Mouse (Mus musculus) retina, adult 2 months (tissue): ENCODE measurements around the gene Rnf5.

Experiments used
- DNase-seq: peaks from one replicate; pipeline ENCODE4 v3.0.0-alpha.2; 2012; ENCODE audit warnings: low read depth, low spot score

Rnf5 gene

DNA sequence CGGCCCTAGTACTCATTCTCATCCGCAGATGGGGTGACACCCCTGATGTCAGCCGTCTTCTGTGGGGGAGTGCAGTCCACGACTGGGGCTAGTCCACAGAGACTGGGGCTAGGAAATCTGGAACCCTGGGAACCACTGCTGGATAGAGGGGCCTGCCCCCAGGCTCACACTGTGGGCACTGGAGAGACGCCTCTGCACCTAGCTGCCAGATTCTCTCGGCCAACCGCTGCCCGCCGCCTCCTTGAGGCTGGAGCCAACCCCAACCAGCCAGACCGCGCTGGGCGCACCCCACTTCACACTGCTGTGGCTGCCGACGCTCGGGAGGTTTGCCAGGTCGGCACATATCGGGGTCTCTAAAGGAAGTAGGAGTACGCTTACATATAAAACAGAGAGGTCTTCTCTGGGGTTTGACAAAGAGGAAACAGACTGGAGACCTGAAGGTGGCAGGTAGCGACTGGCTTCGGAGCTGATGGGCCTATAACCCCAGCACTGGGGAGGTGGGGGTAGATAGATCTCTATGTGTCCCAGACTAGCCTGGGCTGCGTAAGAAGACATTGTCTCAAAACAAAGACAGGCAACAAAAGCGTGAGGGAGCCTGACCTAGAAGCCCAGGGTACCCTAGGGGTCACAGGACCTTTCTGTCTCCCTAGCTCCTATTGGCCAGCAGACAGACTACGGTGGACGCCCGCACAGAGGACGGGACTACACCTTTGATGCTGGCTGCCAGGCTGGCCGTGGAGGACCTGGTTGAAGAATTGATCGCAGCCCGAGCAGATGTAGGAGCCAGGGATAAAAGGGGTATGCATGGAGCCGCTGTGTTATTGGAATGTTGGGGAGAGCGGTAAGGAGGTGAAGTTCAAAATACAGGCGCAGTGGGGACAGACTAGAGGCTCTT is 17.4 kb downstream of the Rnf5 start:
- DNase-seq: no peak

DNA sequence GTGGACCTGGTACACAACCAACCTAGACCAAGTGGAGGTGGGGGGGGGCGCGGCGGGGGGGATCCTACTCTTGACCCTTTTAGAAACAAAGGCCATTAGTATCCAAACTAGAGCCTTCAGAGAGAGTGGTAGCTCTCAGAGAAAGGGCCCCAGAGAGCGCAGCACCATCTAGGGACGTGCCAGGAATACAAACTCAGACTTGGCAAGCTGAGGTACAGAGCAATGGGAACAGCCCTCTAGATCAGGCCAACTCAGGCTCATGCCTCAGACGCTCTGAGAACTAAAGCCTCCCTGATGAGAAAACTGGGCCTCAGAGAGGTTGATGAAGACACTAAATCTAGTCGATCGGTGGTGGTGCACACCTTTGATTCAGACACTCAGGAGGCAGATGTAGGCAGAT is 18.4 kb downstream of the Rnf5 start:
- no peak for DNase-seq

DNA sequence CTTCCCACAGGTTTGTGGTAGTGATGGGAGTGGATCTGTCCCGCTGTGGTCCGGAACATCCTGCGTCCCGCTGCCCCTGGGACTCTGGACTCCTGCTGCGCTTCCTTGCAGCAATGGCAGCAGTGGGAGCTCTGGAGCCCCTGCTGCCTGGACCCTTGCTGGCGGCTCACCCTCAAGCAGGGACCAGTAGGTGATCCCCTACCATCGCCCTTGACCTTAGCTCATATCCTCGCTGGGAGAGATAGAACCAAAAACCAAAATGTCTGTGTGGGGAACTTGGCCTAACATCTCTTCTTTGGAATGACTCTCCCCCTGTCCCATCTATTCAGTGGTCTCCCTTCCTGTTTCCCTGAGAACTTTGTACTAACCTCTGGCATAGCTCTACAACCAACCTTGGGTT is 19.7 kb downstream of the Rnf5 start:
- no peak for DNase-seq

DNA sequence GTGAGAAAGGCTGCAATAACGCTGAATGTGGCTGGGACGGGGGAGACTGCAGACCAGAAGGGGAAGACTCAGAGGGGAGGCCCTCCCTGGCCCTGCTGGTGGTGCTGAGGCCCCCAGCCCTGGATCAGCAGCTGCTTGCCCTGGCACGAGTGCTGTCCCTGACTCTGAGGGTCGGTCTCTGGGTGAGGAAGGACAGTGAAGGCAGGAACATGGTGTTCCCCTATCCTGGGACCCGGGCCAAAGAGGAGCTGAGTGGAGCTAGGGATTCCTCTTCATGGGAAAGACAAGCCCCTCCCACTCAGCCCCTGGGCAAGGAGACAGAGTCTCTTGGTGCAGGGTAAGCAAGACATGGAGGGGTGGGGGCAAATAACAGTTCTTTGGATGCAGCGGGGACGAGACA is 20.1 kb downstream of the Rnf5 start:
- DNase-seq: no peak

DNA sequence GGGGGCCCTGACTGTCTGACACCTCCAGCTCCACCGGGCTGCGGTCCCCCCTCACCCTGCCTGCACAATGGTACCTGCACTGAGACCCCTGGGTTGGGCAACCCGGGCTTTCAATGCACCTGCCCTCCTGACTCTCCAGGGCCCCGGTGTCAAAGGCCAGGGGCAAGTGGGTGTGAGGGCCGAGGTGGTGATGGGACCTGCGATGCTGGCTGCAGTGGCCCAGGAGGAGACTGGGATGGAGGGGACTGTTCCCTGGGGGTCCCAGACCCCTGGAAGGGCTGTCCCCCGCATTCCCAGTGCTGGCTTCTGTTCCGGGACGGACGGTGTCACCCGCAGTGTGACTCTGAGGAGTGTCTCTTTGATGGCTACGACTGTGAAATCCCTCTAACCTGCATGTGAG is 21.0 kb downstream of the Rnf5 start:
- DNase-seq: no peak

DNA sequence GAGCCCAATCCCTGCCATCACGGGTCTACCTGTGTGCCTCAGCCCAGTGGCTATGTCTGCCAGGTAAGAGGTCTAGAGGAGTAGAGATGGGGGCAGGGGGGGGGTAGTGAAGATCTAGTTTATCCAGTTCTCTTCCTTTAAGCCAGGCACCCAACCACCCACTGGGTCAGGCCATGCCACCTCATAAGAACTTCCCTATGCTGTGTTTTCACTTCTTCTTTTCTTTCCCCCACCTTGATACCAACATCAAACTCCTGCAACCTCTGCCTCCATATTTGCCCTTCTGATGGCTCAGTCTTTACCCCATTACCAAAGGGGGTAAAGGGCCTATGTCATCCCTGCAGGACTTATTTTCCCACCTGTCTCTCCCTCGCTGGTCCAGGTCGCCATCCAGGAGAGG is 25.4 kb downstream of the Rnf5 start:
- no peak for DNase-seq

DNA sequence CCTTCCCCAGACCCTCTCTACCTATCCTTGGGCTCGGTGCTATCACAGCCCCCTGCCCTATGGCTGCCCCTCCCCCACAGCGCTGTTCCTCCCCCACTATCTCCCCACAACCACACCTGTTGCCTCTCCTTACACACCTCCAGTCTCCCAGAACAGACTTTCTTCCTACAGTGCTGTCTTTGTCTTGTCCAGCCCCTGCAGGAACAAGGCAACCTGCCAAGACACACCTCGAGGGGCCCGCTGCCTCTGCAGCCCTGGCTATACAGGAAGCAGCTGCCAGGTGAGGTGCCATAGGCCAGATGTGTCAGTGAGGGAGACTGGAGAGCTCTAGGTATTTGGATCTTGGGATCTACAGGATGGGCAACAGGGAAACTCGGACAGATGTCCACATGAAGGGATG is 26.9 kb downstream of the Rnf5 start:
- DNase-seq: no peak

DNA sequence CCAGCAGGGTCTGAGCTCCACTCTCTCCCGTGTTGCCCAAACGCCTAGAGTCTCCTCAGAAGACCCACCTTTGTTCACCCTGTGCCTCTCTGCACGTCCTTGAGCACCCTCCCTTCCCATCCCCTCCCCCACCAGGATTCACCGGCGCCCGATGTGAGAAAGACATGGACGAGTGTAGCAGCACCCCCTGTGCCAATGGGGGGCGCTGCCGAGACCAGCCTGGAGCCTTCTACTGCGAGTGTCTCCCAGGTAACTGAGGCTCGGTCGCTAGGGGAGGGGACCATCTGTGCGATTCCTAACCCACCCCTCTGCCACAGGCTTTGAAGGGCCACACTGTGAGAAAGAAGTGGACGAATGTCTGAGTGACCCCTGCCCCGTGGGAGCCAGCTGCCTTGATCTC is 31.1 kb downstream of the Rnf5 start:
- DNase-seq: no peak

DNA sequence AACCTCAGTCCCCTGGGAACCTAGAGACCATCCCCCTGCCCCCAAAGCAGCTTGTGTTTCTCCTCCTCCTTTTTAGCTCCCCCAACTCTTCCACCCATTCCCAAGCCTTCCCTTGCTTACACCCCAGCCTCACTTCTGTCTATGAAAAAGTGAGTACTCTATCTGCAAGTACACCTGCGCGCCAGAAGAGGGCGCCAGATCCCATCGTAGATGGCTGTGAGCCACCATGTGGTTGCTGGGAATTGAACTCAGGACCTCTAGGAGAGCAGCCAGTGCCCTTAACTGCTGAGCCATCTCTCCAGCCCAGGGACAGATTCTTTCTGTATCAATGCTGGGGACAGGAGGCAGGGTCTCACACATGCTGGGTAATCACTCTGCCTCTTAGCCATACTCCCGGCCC is 31.6 kb downstream of the Rnf5 start:
- no peak for DNase-seq

DNA sequence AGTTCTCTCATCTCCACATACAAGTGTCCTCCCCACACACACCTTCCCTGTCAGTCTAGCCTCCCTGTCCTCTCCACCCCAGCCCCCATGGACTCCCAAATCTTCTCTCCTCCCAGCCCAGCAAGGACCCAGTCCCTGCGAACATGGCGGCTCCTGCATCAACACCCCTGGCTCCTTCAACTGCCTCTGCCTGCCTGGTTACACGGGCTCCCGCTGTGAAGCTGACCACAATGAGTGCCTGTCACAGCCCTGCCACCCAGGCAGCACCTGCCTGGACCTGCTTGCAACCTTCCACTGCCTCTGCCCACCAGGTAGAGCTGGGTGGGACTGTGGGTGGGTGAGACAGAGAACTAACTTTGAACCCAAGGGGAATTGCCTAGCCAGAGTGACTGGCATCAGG is 33.6 kb downstream of the Rnf5 start:
- DNase-seq: no peak

DNA sequence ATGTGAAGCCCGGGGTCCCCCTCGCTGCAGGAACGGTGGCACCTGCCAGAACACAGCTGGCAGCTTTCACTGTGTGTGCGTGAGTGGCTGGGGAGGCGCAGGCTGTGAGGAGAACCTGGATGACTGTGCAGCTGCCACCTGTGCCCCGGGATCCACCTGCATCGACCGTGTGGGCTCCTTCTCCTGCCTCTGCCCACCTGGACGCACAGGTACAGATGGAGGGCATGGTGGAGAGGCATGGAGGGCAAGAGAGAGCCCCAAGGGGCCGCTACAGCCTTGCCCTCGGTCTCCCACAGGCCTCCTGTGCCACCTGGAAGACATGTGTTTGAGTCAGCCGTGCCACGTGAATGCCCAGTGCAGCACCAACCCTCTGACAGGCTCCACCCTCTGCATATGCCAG is 35.1 kb downstream of the Rnf5 start:
- DNase-seq: no peak

DNA sequence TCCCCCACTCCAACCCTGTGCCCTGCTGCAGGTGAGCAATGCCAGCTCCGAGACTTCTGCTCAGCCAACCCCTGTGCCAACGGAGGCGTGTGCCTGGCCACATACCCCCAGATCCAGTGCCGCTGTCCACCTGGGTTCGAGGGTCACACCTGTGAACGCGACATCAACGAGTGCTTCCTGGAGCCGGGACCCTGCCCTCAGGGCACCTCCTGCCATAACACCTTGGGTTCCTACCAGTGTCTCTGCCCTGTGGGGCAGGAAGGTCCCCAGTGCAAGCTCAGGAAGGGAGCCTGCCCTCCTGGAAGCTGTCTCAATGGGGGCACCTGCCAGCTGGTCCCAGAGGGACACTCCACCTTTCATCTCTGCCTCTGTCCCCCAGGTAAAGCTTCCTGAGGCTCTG is 36.2 kb downstream of the Rnf5 start:
- no peak for DNase-seq

DNA sequence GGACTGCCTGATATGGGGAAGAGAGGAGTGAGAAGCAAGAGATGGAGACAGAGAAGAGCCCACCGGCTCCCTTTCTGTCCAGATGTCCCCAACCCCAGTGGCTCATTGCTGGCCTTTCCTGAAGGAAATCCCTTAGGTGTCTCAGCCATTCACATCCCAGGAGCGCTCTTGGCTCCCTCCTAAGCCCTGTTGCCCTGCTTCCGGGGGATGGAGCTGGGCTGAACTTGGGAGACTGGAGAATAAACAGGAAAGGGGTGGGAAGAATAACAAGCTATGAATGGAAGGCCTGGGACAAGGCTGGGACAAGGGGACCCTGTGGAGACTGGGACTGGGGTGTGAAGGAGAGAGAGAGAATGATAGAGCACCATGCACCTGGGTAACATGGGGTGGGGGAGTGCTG is 38.7 kb downstream of the Rnf5 start:
- DNase-seq: no peak

DNA sequence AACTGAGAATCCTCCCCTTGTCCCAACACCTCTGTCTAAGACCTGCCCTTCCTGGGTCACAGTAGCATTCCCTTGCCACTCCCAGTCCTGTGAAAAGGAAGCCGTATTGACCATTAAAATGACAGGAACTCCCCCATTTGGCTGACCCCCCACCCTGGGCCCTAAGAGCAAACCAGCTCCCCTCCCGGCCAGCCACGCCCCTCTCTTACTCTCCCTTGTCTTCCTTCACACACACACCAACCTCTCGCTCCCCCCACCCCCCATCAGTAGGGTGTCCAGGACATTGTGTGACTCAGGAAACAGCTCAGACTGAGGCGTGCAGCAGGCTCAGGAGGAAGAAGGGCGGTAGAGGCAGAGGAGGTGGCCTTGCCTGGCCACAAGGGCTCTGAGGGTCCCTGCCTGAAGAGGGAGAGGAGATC is 39.5 kb downstream of the Rnf5 start, which contains the start of gene Notch4:
Notch4 (plus strand) TSS at position 266 of the 419 bp plus-strand sequence.
- DNase-seq: no peak

DNA sequence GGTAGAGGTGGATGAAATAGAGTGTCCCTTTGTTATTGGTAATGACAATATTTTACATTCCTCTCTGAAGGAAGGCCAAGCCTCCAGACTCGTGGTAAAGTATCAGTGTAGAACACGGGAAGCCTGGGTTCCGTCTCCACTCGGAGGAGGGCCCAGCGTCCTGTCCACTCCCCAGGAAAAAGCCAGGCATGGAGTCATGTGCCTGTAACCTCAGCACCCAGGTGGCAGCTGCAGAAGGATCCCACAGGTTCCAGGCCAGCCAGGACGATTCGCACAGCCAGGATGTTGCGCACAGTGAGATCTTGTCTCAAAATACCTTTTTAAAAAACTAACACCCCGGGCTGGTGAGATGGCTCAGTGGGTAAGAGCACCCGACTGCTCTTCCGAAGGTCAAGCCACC is 40.1 kb downstream of the Rnf5 start:
- DNase-seq: no peak

DNA sequence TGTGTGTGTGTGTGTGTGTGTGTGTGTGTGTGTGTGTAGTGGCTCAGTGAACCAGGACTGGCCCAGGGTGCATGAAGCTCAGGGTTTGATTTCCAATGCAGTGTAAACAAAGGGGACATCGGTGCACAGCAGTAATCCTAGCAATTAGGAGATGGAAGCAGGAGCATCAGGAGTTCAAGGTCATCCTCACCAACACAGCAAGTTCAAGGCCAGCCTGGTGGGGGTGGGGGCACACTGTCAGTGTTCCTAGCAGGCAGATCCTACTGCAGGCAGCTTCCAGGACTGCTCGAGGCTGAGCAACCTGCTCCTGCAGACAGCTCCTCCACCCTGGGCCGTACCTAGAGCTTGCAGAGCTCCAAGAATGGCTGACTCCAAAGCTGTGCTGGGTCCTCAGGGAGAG is 40.9 kb downstream of the Rnf5 start:
- DNase-seq: no peak

DNA sequence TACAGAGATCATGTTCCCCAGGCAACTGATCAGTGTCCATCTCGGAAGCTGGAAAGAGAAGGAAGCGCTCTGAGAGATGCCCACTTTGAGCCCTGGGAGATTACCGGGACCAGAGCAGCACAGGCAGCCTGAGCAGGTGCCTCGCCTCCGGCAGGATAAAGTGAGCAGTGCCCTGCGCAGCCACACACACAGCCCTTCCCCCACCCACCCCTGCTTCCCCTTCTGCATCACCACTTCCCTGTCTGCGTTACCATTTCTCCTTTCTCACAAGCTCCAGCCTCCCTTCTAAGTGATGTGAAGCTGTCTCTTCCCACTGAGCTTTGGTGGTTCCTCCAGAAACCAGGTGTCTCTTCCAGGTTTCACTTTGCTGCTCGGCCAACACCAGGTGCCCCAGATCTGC is 42.3 kb downstream of the Rnf5 start:
- DNase-seq: no peak

DNA sequence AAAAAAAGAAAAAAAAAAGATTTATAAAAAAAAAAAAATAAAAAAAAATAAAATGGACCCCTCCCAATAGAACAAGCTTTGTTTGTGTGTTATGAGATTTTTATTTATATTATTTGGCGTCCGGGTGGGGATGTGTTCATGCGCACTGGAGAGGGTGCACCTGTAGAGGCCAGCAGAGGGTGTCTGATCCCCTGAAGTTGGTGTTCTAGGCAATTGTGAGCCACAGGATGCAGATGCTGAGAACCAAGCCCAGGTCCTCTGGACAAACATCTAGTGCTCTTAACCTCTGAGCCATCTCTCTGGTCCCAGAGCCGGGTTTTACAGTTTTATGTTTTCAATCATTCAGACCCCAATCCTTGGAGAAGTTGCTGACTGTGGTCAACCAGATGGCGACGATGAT is 43.1 kb downstream of the Rnf5 start:
- no peak for DNase-seq

DNA sequence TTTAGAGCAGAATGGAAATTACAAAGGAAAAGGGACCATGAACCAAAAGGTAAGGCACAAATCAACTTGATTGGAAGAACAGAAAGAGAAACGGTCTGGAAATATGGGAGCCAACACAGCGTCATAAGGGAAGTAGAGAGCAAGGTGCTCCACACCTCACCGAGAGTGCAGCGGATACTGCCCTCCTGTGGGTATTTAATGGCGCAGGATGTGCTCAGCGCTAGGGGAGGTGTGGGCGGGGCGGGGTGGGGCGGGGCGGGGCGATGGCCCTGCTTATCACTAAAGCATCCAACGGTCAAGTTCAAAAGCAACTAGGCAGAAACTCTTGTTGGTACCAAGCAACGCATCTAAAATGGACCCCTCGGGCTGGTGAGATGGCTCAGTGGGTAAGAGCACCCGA is 43.6 kb downstream of the Rnf5 start:
- no peak for DNase-seq

DNA sequence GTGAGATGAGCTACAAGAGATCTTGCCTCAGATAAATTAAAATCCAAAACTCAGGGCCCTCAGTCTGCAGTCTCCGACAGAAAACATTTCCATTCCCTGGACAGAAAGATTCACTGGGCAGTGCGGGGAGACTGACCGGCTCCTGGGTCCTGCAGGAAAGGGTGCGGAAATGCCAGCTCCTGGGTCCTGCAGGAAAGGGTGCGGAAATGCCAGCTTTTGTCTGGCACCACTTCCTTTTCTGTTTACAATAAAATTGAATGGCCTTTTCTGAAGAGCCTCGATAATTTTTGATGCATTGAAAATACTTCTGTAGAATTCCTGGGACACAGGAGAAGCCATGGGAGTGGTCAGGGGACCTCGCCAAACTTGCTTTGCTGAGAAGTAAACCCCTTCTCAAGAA is 44.4 kb downstream of the Rnf5 start:
- DNase-seq: no peak

DNA sequence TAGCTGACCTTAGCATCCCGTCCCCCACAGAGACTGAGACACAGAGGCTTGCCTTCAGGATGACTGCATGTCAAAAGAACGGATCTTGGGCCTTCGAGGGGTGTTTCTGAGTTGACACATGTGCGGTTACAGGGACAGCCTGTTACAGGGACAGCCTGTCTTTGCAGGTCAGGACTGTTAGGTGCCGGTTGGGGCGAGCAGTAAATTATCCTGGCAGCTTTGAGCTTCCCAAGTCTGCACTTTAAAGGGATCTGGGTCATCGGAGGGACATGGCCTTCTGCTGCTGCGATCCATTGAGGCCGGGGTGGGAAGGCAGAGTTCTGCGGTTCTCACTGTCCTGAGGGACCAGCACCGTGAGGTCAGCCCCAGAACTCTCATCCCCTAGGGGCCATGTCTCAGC is 46.1 kb downstream of the Rnf5 start:
- no peak for DNase-seq

DNA sequence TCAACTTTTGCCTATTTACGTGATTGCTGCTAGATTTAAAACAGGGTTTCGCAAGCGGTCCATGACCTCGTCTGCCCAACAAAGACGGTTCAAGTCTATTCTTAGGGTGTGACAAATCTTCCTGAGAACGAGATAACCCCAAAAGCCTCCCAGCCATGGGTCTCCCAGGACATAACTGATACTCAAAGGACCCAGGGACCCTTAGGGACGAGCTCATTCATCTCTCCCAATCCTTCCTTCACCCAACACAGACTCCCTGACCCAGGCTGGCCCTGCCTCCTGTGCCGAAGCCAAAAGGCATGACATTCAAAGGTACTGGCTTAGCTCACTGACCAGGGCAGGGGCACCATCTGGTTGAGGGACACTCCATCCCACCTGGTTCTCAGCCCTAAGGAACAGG is 47.1 kb downstream of the Rnf5 start:
- DNase-seq: no peak

DNA sequence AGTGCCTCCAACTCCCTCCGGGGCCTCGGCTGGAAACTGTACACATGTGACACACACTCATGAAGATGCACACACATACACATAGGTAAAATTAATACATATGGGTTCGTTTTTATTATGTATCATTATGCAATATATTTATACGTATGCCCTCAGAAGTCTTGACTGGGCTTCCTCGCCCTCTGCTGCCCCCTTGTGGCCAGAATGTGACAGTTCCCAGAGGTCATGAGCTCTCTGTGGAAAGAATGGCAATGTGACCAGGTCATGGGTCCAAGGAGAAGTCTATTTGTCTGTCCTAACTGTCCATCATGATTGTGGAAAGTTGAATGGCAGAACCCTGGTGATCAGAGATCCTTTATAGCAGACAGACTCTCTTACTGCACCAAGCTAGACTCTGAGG is 48.0 kb downstream of the Rnf5 start:
- DNase-seq: peak; percentile 57
